Mouse (Mus musculus) spleen, adult 12 weeks (tissue): ENCODE results near the gene Zfp580.
"Not testable (repeated sequence)": the region's sequence is repeated elsewhere in the genome, so short reads cannot be mapped to it uniquely, and the experiment has no call there.

ENCODE experiments used
- DNase-seq: peaks from one replicate; pipeline ENCODE4 v3.0.0; 2022; ENCODE audit warnings: low spot score

Zfp580 gene

GRCm38 (mm10) chr7:5051193-5052192, at the start of gene Zfp580:
Gene Zfp580, plus strand, starts transcription at chr7:5051538.
- DNase-seq: no peak

- not testable (repeated sequence) for DNase-seq
These were observed 48.5 kb upstream of the Zfp580 start for GRCm38 (mm10) chr7:5002876-5003275.

- no peak for DNase-seq
These were observed 43.1 kb upstream of the Zfp580 start for GRCm38 (mm10) chr7:5008229-5008628.

- DNase-seq: no peak
These were observed 38.4 kb upstream of the Zfp580 start for GRCm38 (mm10) chr7:5012681-5013513.

GRCm38 (mm10) chr7:5014251-5015117, 36.9 kb upstream of the Zfp580 start, which contains the start of the genes Zfp524 and Fiz1:
Gene Zfp524, plus strand, starts transcription at chr7:5014415.
Gene Fiz1, minus strand, starts transcription at chr7:5014697.
- peak; percentile 93 for DNase-seq

- DNase-seq: peak; percentile 86
These were observed 36.0 kb upstream of the Zfp580 start, which contains the start of gene Gm44973 for GRCm38 (mm10) chr7:5015118-5016001. Gene Gm44973, plus strand, starts transcription at chr7:5015496.

GRCm38 (mm10) chr7:5016057-5016456, 35.3 kb upstream of the Zfp580 start:
- no peak for DNase-seq

- no peak for DNase-seq
These were observed 34.4 kb upstream of the Zfp580 start for GRCm38 (mm10) chr7:5016920-5017319.

GRCm38 (mm10) chr7:5017352-5017751, 34.0 kb upstream of the Zfp580 start:
- no peak for DNase-seq

- no peak for DNase-seq
These were observed 33.4 kb upstream of the Zfp580 start for GRCm38 (mm10) chr7:5017931-5018330.

- not testable (repeated sequence) for DNase-seq
These were observed 31.8 kb upstream of the Zfp580 start for GRCm38 (mm10) chr7:5019576-5019975.

- peak; percentile 95 for DNase-seq
These were observed 31.2 kb upstream of the Zfp580 start, which contains the start of the genes Zfp865 and Ccdc106 for GRCm38 (mm10) chr7:5020000-5020681. Gene Zfp865, plus strand, starts transcription at chr7:5020376. Gene Ccdc106, plus strand, starts transcription at chr7:5020553.

- DNase-seq: peak; percentile 8
These were observed 30.7 kb upstream of the Zfp580 start for GRCm38 (mm10) chr7:5020685-5021084.

GRCm38 (mm10) chr7:5021197-5021596, 30.1 kb upstream of the Zfp580 start:
- DNase-seq: no peak

- no peak for DNase-seq
These were observed 21.8 kb upstream of the Zfp580 start for GRCm38 (mm10) chr7:5029543-5029942.

GRCm38 (mm10) chr7:5029946-5030345, 21.4 kb upstream of the Zfp580 start:
- DNase-seq: no peak

GRCm38 (mm10) chr7:5030554-5031275, 20.6 kb upstream of the Zfp580 start:
- no peak for DNase-seq

- DNase-seq: no peak
These were observed 19.8 kb upstream of the Zfp580 start for GRCm38 (mm10) chr7:5031496-5031895.

- no peak for DNase-seq
These were observed 17.5 kb upstream of the Zfp580 start, which contains the start of gene 4632433K11Rik for GRCm38 (mm10) chr7:5033818-5034217. Gene 4632433K11Rik, plus strand, starts transcription at chr7:5034118.
